Mouse (Mus musculus): ENCODE data around the gene Slc27a2.
"Not testable (repeated sequence)": the region's sequence is repeated elsewhere in the genome, so short reads cannot be mapped to it uniquely, and the experiment has no call there.

Gene Slc27a2

GRCm38 (mm10) chr2:126599005-126599404, 46.8 kb downstream of the Slc27a2 start:
- intact Hi-C loops (cut with DNase I), result loop anchor here (2.0 to 10.0 kb wide), 2 partner anchors 184 to 406 kb away; partner anchors contain the start of genes Ap4e1 and Usp50

- intact Hi-C loops (cut with DNase I), result no loop called here
Measured at GRCm38 (mm10) chr2:126600533-126600932, 48.3 kb downstream of the Slc27a2 start.

GRCm38 (mm10) chr2:126601918-126602600, 49.9 kb downstream of the Slc27a2 start:
- intact Hi-C loops (cut with DNase I), result loop anchor here (2.0 kb wide), 1 partner anchor 65 kb away; no protein-coding TSS in a partner anchor

GRCm38 (mm10) chr2:126606061-126606687, 54.0 kb downstream of the Slc27a2 start:
- intact Hi-C loops (cut with DNase I), result no loop called here

- intact Hi-C loops (cut with DNase I), result no loop called here
Measured at GRCm38 (mm10) chr2:126606688-126607062, 54.5 kb downstream of the Slc27a2 start.

- intact Hi-C loops (cut with DNase I), result no loop called here
Measured at GRCm38 (mm10) chr2:126607553-126608203, 55.5 kb downstream of the Slc27a2 start.

GRCm38 (mm10) chr2:126609600-126609999, 57.4 kb downstream of the Slc27a2 start:
- intact Hi-C loops (cut with DNase I), result not testable (repeated sequence)

GRCm38 (mm10) chr2:126615355-126615754, 63.1 kb downstream of the Slc27a2 start:
- intact Hi-C loops (cut with DNase I), result no loop called here

GRCm38 (mm10) chr2:126618470-126619179, 66.4 kb downstream of the Slc27a2 start:
- intact Hi-C loops (cut with DNase I), result no loop called here

- intact Hi-C loops (cut with DNase I), result no loop called here
Measured at GRCm38 (mm10) chr2:126619249-126619704, 67.1 kb downstream of the Slc27a2 start, which contains the start of gene Hdc. TSS of gene Hdc (minus strand) at chr2:126619299.

- intact Hi-C loops (cut with DNase I), result no loop called here
Measured at GRCm38 (mm10) chr2:126622455-126622854, 70.2 kb downstream of the Slc27a2 start.

GRCm38 (mm10) chr2:126623138-126623537, 70.9 kb downstream of the Slc27a2 start:
- intact Hi-C loops (cut with DNase I), result no loop called here

GRCm38 (mm10) chr2:126628455-126628995, 76.3 kb downstream of the Slc27a2 start:
- intact Hi-C loops (cut with DNase I), result no loop called here

GRCm38 (mm10) chr2:126633165-126633564, 81.0 kb downstream of the Slc27a2 start:
- intact Hi-C loops (cut with DNase I), result no loop called here

GRCm38 (mm10) chr2:126635939-126636823, 84.0 kb downstream of the Slc27a2 start:
- intact Hi-C loops (cut with DNase I), result no loop called here

Measured in adrenal gland (tissue).